Mouse (Mus musculus): Measurements from ENCODE around the gene Gm20388.

- TF ChIP-seq CTCF (IDR thresholded peaks at IDR 0.05; ENCODE audit: borderline replicate concordance, insufficient read depth, low read depth, low read length) (peak; percentile 26; the same call in 1 of the 2 replicates), POLR2A (IDR thresholded peaks at IDR 0.05; ENCODE audit: borderline replicate concordance, insufficient read depth, low read length) (no peak)
Observed at GRCm38 (mm10) chr8:121130522-121130921, 1219.9 kb downstream of the Gm20388 start.
